Mouse (Mus musculus) lung, postnatal 0 days (tissue): Measurements from ENCODE around the gene Glt1d1.

Experiments
- CTCF ChIP-seq: IDR thresholded peaks from 2 replicates; pipeline ENCODE4 v1.5.1; 2016; ENCODE audit warnings: antibody characterized with exemption, mild to moderate bottlenecking
- EP300 ChIP-seq: IDR thresholded peaks from 2 replicates; pipeline ENCODE4 v1.6.1; 2016; ENCODE audit warnings: antibody characterized with exemption, mild to moderate bottlenecking, control low read depth

- TF ChIP-seq CTCF: no peak
- no peak for TF ChIP-seq EP300
These were observed 63.8 kb downstream of the Glt1d1 start for GRCm38 (mm10) chr5:127695898-127696297.
